Mouse (Mus musculus) heart, embryonic 13.5 days (tissue): ENCODE measurements around the gene Anxa6. TPM values are rescaled to one million over a fixed set of nuclear protein-coding genes. Genes with fewer than 3 reads are reported as not detected.

Experiments used
- ATAC-seq: fragments of 200-750 bp; cut with Nextera tagmentation; 2 replicates; pipeline ENCODE4 v1.8.0; 2017; ENCODE audit warnings: moderate TSS enrichment; ENCODE audit not compliant: insufficient number of reproducible peaks, low FRiP score, low TSS enrichment; ENCODE audit errors: extremely low read depth
- H3K27ac ChIP-seq: fragments of 300-500 bp; sonication (generic); replicated peaks from 2 replicates; pipeline ENCODE4 v1.5.1; 2015; ENCODE audit warnings: moderate library complexity, mild to moderate bottlenecking, inconsistent platforms
- H3K27me3 ChIP-seq: fragments of 300-500 bp; sonication (generic); replicated peaks from 2 replicates; pipeline ENCODE4 v1.6.1; 2015; ENCODE audit warnings: mild to moderate bottlenecking, inconsistent platforms
- H3K36me3 ChIP-seq: fragments of 300-500 bp; sonication (generic); 2 replicates; pipeline ENCODE4 v1.6.1; 2015; ENCODE audit warnings: mild to moderate bottlenecking, inconsistent platforms
- H3K4me1 ChIP-seq: fragments of 300-500 bp; sonication (generic); 2 replicates; pipeline ENCODE4 v1.6.1; 2015; ENCODE audit warnings: inconsistent platforms
- H3K4me2 ChIP-seq: fragments of 300-500 bp; sonication (generic); 2 replicates; pipeline ENCODE4 v1.6.1; 2015; ENCODE audit warnings: inconsistent platforms, mild to moderate bottlenecking, moderate library complexity
- H3K4me3 ChIP-seq: fragments of 300-500 bp; sonication (generic); 2 replicates; pipeline ENCODE4 v1.5.1; 2015; ENCODE audit warnings: moderate library complexity, mild to moderate bottlenecking, inconsistent platforms
- H3K9ac ChIP-seq: fragments of 300-500 bp; sonication (generic); 2 replicates; pipeline ENCODE4 v1.6.1; 2015; ENCODE audit warnings: inconsistent platforms, mild to moderate bottlenecking, moderate library complexity
- H3K9me3 ChIP-seq: fragments of 300-500 bp; sonication (generic); 2 replicates; pipeline ENCODE4 v1.6.1; 2016; ENCODE audit warnings: inconsistent platforms
- WGBS: fragments of 180-500 bp; shearing (Covaris S2); methylation state at CpG from one replicate; pipeline ENCODE4 v1.1.7; 2015; ENCODE audit warnings: mixed read lengths; 5-methylcytosine and 5-hydroxymethylcytosine counted together
- polyA plus RNA-seq: library from polyadenylated mRNA; unstranded; fragments of >200 nt; fragmentation: Nextera tagmentation; extraction: Ambion mirVana; gene quantifications from 2 replicates; pipeline ENCODE4 v1.2.1, GENCODE M21; 2015

The Anxa6 gene
- polyA plus RNA-seq, 1 experiment from 2014 or later: 315 TPM

DNA sequence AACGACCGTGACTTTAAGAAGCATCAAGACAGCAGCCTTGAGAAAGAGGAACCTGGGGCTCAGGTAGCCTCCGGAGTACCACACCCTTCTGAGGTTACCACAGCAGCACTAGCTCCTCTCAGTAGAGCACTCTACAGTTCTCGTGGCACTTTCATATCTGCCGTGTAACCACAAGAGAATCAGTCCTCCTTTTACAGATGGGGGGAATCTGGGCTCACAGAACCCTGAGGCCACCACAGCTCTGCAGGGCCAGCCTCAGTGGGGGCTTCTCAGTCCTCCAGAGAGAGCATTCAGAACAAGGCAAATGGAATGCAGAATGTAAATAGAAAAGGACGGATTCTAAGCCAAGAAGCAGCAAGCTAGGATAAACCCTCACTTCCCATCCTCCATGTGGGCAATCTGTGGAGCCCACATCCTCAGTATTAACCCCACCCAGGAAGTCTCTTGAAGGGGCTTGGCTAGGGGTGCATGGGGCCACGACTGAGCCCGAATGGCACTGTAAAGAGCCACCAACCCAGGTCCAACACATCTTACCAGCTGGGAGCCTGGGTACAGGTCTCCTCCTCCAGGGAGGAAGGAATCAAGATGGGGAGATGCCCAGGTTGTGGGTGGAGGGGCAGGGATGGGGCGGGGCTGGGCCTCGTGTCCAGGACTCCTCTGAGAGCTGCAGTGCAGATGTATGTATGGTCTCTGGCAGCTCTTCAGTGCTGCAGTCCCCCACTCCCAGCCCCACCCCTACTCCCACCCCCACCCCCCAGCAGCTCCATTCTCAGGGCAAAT is 1.8 kb downstream of the Anxa6 start:
- peak overlapping the region; percentile 95 for H3K9ac ChIP-seq
- H3K4me1 ChIP-seq: peaks cover 61% of the 10 kb centered on the region
- no peaks in the 10 kb centered on the region for H3K27me3 ChIP-seq
- ATAC-seq: no peak
- peak overlapping the region; percentile 94 for H3K27ac ChIP-seq
- 30% methylated on average over 10 of the region's 10 CpGs for WGBS
- H3K9me3 ChIP-seq: no peaks in the 10 kb centered on the region
- H3K36me3 ChIP-seq: peaks cover 20% of the 10 kb centered on the region
- H3K4me3 ChIP-seq: peak overlapping the region; percentile 88
- H3K4me2 ChIP-seq: peak overlapping the region; percentile 95

DNA sequence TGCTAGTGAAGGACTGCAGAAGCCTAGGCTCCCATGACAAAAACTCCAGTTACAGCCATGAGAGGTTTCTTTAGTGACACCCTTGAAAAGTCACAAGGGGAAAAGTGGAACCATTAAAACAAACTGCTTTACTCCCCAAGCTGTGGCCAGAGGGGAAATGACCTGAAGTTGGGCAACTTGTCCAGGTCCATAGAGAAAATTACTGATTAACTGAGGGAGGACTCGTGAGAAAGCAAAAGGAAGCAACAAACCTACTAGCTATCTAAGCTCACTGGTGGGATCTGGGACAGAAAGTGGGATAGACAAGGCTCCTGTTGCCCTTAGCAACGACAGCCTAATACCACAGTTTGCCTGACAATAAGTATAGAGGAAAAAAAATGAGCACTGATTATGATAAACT is 4.7 kb downstream of the Anxa6 start:
- 71% methylated on average over 2 of the region's 2 CpGs for WGBS
- no peak overlapping the region for H3K4me3 ChIP-seq
- no peak for ATAC-seq
- H3K9me3 ChIP-seq: no peaks in the 10 kb centered on the region
- no peak overlapping the region for H3K4me2 ChIP-seq
- H3K36me3 ChIP-seq: peaks cover 37% of the 10 kb centered on the region
- H3K27ac ChIP-seq: no peak overlapping the region
- H3K27me3 ChIP-seq: no peaks in the 10 kb centered on the region
- H3K9ac ChIP-seq: no peak overlapping the region
- H3K4me1 ChIP-seq: peaks cover 84% of the 10 kb centered on the region

GRCm38 (mm10) chr11:55027204-55027855 is 5.9 kb downstream of the Anxa6 start:
- peak overlapping the region; percentile 98 for H3K27ac ChIP-seq
- peaks cover 93% of the 10 kb centered on the region for H3K4me1 ChIP-seq
- no peak overlapping the region for H3K4me3 ChIP-seq
- no peak overlapping the region for H3K9ac ChIP-seq
- no peak for ATAC-seq
- H3K27me3 ChIP-seq: no peaks in the 10 kb centered on the region
- no peak overlapping the region for H3K4me2 ChIP-seq
- 74% methylated on average over 2 of the region's 2 CpGs for WGBS
- no peaks in the 10 kb centered on the region for H3K9me3 ChIP-seq
- peaks cover 37% of the 10 kb centered on the region for H3K36me3 ChIP-seq

DNA sequence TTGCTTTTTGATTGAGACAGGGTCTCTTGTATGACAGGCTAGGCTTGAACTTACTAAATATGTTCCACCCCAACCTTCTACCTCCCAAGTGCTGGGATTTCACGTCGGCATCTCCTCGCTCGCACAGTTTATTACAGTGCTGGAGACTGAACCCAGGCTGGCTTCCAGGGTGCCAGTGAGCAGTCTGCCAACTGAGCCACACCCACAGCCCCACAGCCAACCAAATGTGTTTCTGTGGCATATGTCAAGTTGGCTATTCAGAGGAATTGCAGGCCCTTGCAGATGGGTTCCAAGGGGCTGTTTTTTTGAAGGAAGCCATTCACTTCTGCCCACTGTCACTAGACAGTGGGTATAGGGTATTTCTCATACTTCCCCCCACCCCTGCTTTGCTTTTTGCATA is 7.3 kb downstream of the Anxa6 start:
- Histone ChIP-seq H3K27me3 (no peaks in the 10 kb centered on the region), H3K9ac (peak overlapping the region; percentile 30; the same call in 1 of the 2 replicates), H3K9me3 (no peaks in the 10 kb centered on the region), H3K4me2 (no peak overlapping the region), H3K4me1 (peaks cover 94% of the 10 kb centered on the region), H3K36me3 (peaks cover 39% of the 10 kb centered on the region), H3K4me3 (no peak overlapping the region), H3K27ac (peak overlapping the region; percentile 98)
- 67% methylated on average over 4 of the region's 4 CpGs for WGBS
- ATAC-seq: no peak

DNA sequence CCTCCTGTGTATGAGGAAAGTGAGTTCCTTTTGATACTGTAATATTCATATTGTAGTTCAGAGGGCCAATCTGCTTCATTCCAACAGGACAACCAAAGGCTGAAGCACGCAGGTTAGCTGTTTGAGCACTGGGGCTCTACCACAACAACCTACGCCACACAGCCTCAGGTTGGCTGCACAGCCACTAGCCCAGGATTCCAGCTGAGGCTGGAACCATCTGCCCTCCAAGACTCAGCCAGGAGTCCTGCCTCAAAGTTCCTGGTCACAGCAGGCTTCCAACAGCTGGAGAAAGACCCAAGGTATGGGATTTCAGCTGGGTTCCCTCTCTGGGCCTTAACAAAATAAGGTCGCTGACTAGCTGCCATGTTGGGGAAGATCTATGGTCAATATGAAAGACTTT is 9.7 kb downstream of the Anxa6 start:
- peaks cover 98% of the 10 kb centered on the region for H3K4me1 ChIP-seq
- peak overlapping the region; percentile 68 for H3K9ac ChIP-seq
- no peak for ATAC-seq
- 45% methylated on average over 3 of the region's 3 CpGs for WGBS
- 0 out of 2 replicates have a peak overlapping the region, but pooled peaks have one; percentile 9 for H3K4me3 ChIP-seq
- peaks cover 57% of the 10 kb centered on the region for H3K36me3 ChIP-seq
- H3K27ac ChIP-seq: peak overlapping the region; percentile 98
- H3K4me2 ChIP-seq: peak overlapping the region; percentile 56
- H3K9me3 ChIP-seq: no peaks in the 10 kb centered on the region
- no peaks in the 10 kb centered on the region for H3K27me3 ChIP-seq

DNA sequence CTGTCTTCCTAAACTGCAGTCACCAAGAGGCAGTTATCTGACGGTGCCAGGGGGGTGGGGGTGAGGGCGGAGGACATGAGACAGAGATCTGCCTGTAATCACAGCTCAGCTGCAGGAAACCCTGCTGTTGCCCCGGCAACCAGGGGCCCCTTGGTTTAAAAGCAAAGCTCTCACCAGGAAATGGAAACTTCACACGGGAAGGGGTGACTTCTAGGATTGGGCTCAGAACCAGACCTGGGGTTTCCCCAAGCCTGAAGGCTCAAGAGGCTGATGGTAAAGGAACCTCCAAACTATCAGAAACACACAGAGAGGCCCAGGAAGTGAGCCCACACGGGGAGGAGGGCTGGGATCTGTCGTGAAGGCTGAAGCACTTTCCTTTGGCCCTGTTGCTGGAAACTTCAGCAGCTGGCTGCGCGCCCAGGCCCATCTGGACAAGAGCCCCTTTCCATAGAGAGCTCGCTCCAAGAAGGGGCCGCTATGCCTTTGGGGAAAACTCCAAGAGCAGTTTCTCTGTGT is 10.1 kb downstream of the Anxa6 start:
- peak; percentile 75; the same call in 1 of the 2 replicates for ATAC-seq
- peak overlapping the region; percentile 98 for H3K27ac ChIP-seq
- peak overlapping the region; percentile 18 for H3K4me3 ChIP-seq
- no peaks in the 10 kb centered on the region for H3K9me3 ChIP-seq
- H3K27me3 ChIP-seq: no peaks in the 10 kb centered on the region
- peak overlapping the region; percentile 56 for H3K4me2 ChIP-seq
- WGBS: 2% methylated on average over 10 of the region's 10 CpGs
- H3K9ac ChIP-seq: peak overlapping the region; percentile 68
- peaks cover 61% of the 10 kb centered on the region for H3K36me3 ChIP-seq
- H3K4me1 ChIP-seq: peaks cover 98% of the 10 kb centered on the region

DNA sequence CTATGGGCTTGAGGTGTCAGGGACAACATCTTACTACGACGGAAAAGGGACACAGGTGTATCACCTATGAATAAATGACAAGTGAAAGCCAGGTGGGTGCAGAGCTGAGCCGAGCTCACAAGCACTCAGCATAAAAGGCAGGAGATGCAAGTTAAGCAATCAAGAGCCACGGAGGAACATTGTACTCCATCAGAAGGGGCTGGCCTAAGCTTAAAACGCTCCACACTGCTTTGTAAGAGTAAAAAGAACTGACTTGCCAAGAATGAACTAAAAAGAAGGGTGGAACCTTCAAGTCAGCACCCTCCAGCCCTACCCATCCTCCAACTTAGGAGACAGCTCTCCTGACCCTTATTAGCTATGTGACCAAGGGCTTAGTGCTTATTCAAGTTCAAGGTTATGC is 10.7 kb downstream of the Anxa6 start:
- Histone ChIP-seq H3K4me3 (peak overlapping the region; percentile 18; the same call in 1 of the 2 replicates), H3K27ac (peak overlapping the region; percentile 98), H3K36me3 (peaks cover 65% of the 10 kb centered on the region), H3K4me2 (peak overlapping the region; percentile 56), H3K9ac (peak overlapping the region; percentile 68), H3K27me3 (no peaks in the 10 kb centered on the region), H3K4me1 (peaks cover 98% of the 10 kb centered on the region), H3K9me3 (no peaks in the 10 kb centered on the region)
- ATAC-seq: no peak
- 51% methylated on average over 5 of the region's 5 CpGs for WGBS

GRCm38 (mm10) chr11:55021859-55022258 is 11.4 kb downstream of the Anxa6 start:
- Histone ChIP-seq H3K4me2 (peak overlapping the region; percentile 56), H3K9ac (peak overlapping the region; percentile 68), H3K9me3 (no peaks in the 10 kb centered on the region), H3K4me1 (peaks cover 98% of the 10 kb centered on the region), H3K27ac (peak overlapping the region; percentile 98), H3K4me3 (no peak overlapping the region), H3K27me3 (no peaks in the 10 kb centered on the region), H3K36me3 (peaks cover 71% of the 10 kb centered on the region)
- WGBS: 25% methylated on average over 6 of the region's 6 CpGs
- ATAC-seq: no peak

DNA sequence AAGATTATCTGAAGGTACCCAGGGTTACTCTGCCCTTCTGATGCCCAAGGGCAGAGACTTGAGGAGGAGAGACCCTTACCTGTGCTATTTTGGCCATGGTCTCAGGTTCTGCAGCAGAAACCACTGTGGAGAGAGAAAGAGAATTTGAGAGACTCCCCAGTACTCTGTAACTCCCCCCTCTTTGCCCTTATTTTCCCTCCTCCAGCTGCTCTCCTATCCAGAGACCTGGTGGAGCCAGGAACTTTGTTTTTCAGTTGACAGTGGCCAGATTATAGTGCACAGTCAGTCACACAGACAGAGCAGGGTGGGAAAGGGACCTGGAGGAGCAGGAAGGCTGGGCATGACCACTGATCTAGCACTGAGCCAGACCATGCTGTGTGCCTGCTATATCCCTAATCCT is 11.8 kb downstream of the Anxa6 start:
- H3K4me1 ChIP-seq: peaks cover 98% of the 10 kb centered on the region
- H3K27ac ChIP-seq: peak overlapping the region; percentile 98
- H3K9ac ChIP-seq: peak overlapping the region; percentile 68
- ATAC-seq: no peak
- H3K9me3 ChIP-seq: no peaks in the 10 kb centered on the region
- H3K4me2 ChIP-seq: peak overlapping the region; percentile 56; the same call in 1 of the 2 replicates
- H3K36me3 ChIP-seq: peaks cover 71% of the 10 kb centered on the region
- no peak overlapping the region for H3K4me3 ChIP-seq
- H3K27me3 ChIP-seq: no peaks in the 10 kb centered on the region

GRCm38 (mm10) chr11:55019711-55020110 is 13.5 kb downstream of the Anxa6 start:
- Histone ChIP-seq H3K4me2 (no peak overlapping the region), H3K36me3 (peaks cover 62% of the 10 kb centered on the region), H3K9ac (peak overlapping the region; percentile 60), H3K27me3 (no peaks in the 10 kb centered on the region), H3K4me1 (peaks cover 98% of the 10 kb centered on the region), H3K9me3 (no peaks in the 10 kb centered on the region), H3K4me3 (no peak overlapping the region), H3K27ac (peak overlapping the region; percentile 87)
- 70% methylated on average over 2 of the region's 2 CpGs for WGBS
- ATAC-seq: no peak

DNA sequence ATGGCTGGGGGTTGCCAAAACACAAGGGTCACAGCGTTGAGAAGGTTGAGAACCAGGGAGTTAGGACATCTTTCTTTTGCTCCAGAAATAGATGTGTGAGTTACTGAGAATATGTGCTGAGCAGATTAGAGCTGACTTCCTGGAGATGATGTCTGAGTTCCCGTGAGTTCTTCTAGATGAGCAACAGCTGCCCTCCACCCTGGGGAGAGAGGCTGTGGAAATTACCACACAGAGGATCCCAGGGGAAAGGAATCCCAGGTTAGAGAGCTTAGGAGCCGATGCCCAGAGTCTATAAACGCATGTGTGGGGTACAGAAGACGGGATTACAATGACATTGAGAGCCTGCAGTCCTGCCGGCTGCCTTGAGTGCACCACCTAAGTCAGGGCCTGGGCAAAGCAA is 15.2 kb downstream of the Anxa6 start:
- peaks cover 88% of the 10 kb centered on the region for H3K4me1 ChIP-seq
- no peak for ATAC-seq
- 33% methylated on average over 6 of the region's 6 CpGs for WGBS
- peak overlapping the region; percentile 87 for H3K27ac ChIP-seq
- H3K36me3 ChIP-seq: peaks cover 78% of the 10 kb centered on the region
- H3K9me3 ChIP-seq: no peaks in the 10 kb centered on the region
- no peak overlapping the region for H3K4me3 ChIP-seq
- H3K27me3 ChIP-seq: no peaks in the 10 kb centered on the region
- peak overlapping the region; percentile 60 for H3K9ac ChIP-seq
- no peak overlapping the region for H3K4me2 ChIP-seq
